Mouse (Mus musculus): Measurements from ENCODE around the gene Cfap43. TPM values are rescaled to one million over a fixed set of nuclear protein-coding genes. Genes with fewer than 3 reads are reported as not detected.
A peak's percentile ranks its signal among the peaks of the same experiment; 100 is the strongest.
"Not testable (repeated sequence)": the region's sequence is repeated elsewhere in the genome, so short reads cannot be mapped to it uniquely, and the experiment has no call there.

Cfap43 gene
- polyA plus RNA-seq, 1 experiment from 2014 or later, result 0.03 TPM

GRCm38 (mm10) chr19:47841234-47841633, 77.9 kb downstream of the Cfap43 start:
- ATAC-seq (ENCODE audit: low read depth); H3K4me2 ChIP-seq; H3K36me3 ChIP-seq; H3K27ac ChIP-seq; DNase-seq; H3K4me1 ChIP-seq (replicated peaks); H3K4me3 ChIP-seq (replicated peaks); H3K9ac ChIP-seq; H3K9me3 ChIP-seq (replicated peaks): not testable (repeated sequence)
- peaks cover 27% of the 10 kb centered on the region for H3K27me3 ChIP-seq
- WGBS (ENCODE audit: insufficient replicate concordance), result 42% methylated on average over 15 of the region's 15 CpGs

GRCm38 (mm10) chr19:47837527-47837901, 81.6 kb downstream of the Cfap43 start:
- Histone ChIP-seq H3K4me3 (replicated peaks) (peak overlapping the region; percentile 46), H3K36me3 (no peaks in the 10 kb centered on the region), H3K4me2 (peak overlapping the region; percentile 67), H3K9me3 (replicated peaks) (no peaks in the 10 kb centered on the region), H3K27ac (no peak overlapping the region), H3K27me3 (peaks cover 34% of the 10 kb centered on the region), H3K9ac (no peak overlapping the region), H3K4me1 (replicated peaks) (peaks cover 5% of the 10 kb centered on the region; the same call in 1 of the 2 replicates)
- 4% methylated on average over 6 of the region's 6 CpGs for WGBS (ENCODE audit: insufficient replicate concordance)
- ATAC-seq (ENCODE audit: low read depth) (no peak), DNase-seq (no peak)

- DNase-seq, result peak; percentile 20
These were observed 82.2 kb downstream of the Cfap43 start for GRCm38 (mm10) chr19:47836701-47837526.

GRCm38 (mm10) chr19:47835776-47836175, 83.3 kb downstream of the Cfap43 start:
- no peak overlapping the region for H3K27ac ChIP-seq

More at GRCm38 (mm10) chr19:47836701-47837526, 82.2 kb downstream of the Cfap43 start:
- no peaks in the 10 kb centered on the region for H3K9me3 ChIP-seq (replicated peaks)
- peak overlapping the region; percentile 46 for H3K4me3 ChIP-seq (replicated peaks)
- peaks cover 34% of the 10 kb centered on the region for H3K27me3 ChIP-seq
- H3K4me2 ChIP-seq, result peak overlapping the region; percentile 67
- H3K27ac ChIP-seq, result no peak overlapping the region
- H3K9ac ChIP-seq, result no peak overlapping the region
- peaks cover 5% of the 10 kb centered on the region; the same call in 1 of the 2 replicates for H3K4me1 ChIP-seq (replicated peaks)
- 4% methylated on average over 49 of the region's 49 CpGs for WGBS (ENCODE audit: insufficient replicate concordance)
- ATAC-seq (ENCODE audit: low read depth), result peak; percentile 71
- no peaks in the 10 kb centered on the region for H3K36me3 ChIP-seq

GRCm38 (mm10) chr19:47834614-47835013, 84.5 kb downstream of the Cfap43 start:
- Histone ChIP-seq H3K27ac (no peak overlapping the region), H3K36me3 (no peaks in the 10 kb centered on the region), H3K4me3 (replicated peaks) (no peak overlapping the region), H3K9me3 (replicated peaks) (no peaks in the 10 kb centered on the region), H3K4me1 (replicated peaks) (peaks cover 5% of the 10 kb centered on the region; the same call in 1 of the 2 replicates), H3K27me3 (peaks cover 34% of the 10 kb centered on the region), H3K9ac (no peak overlapping the region), H3K4me2 (no peak overlapping the region)
- ATAC-seq (ENCODE audit: low read depth), result no peak
- DNase-seq, result no peak
- 64% methylated on average over 5 of the region's 5 CpGs for WGBS (ENCODE audit: insufficient replicate concordance)

More at GRCm38 (mm10) chr19:47835776-47836175, 83.3 kb downstream of the Cfap43 start:
- 69% methylated on average over 7 of the region's 7 CpGs for WGBS (ENCODE audit: insufficient replicate concordance)
- Histone ChIP-seq H3K27me3 (peaks cover 34% of the 10 kb centered on the region), H3K36me3 (no peaks in the 10 kb centered on the region), H3K9me3 (replicated peaks) (no peaks in the 10 kb centered on the region), H3K9ac (no peak overlapping the region), H3K4me1 (replicated peaks) (peaks cover 5% of the 10 kb centered on the region; the same call in 1 of the 2 replicates), H3K4me2 (no peak overlapping the region), H3K4me3 (replicated peaks) (no peak overlapping the region)
- DNase-seq (no peak), ATAC-seq (ENCODE audit: low read depth) (no peak)

GRCm38 (mm10) chr19:47832316-47832715, 86.8 kb downstream of the Cfap43 start:
- peaks cover 5% of the 10 kb centered on the region; the same call in 1 of the 2 replicates for H3K4me1 ChIP-seq (replicated peaks)
- 74% methylated on average over 16 of the region's 16 CpGs for WGBS (ENCODE audit: insufficient replicate concordance)
- H3K9me3 ChIP-seq (replicated peaks), result no peaks in the 10 kb centered on the region
- ATAC-seq (ENCODE audit: low read depth) (no peak), DNase-seq (no peak)
- H3K36me3 ChIP-seq, result no peaks in the 10 kb centered on the region
- no peak overlapping the region for H3K9ac ChIP-seq
- H3K4me3 ChIP-seq (replicated peaks), result no peak overlapping the region
- H3K27me3 ChIP-seq, result peaks cover 17% of the 10 kb centered on the region
- no peak overlapping the region for H3K27ac ChIP-seq
- no peak overlapping the region for H3K4me2 ChIP-seq

GRCm38 (mm10) chr19:47831111-47831510, 88.0 kb downstream of the Cfap43 start:
- DNase-seq, result no peak
- 77% methylated on average over 8 of the region's 8 CpGs for WGBS (ENCODE audit: insufficient replicate concordance)

GRCm38 (mm10) chr19:47829913-47830450, 89.1 kb downstream of the Cfap43 start:
- no peak overlapping the region for H3K4me3 ChIP-seq (replicated peaks)
- 69% methylated on average over 14 of the region's 14 CpGs for WGBS (ENCODE audit: insufficient replicate concordance)
- H3K36me3 ChIP-seq, result no peaks in the 10 kb centered on the region
- ATAC-seq (ENCODE audit: low read depth) (no peak), DNase-seq (no peak)
- no peaks in the 10 kb centered on the region for H3K4me1 ChIP-seq (replicated peaks)
- H3K27ac ChIP-seq, result no peak overlapping the region
- no peaks in the 10 kb centered on the region for H3K27me3 ChIP-seq
- H3K9me3 ChIP-seq (replicated peaks), result no peaks in the 10 kb centered on the region
- no peak overlapping the region for H3K9ac ChIP-seq
- no peak overlapping the region for H3K4me2 ChIP-seq

More at GRCm38 (mm10) chr19:47831111-47831510, 88.0 kb downstream of the Cfap43 start:
- no peak overlapping the region for H3K9ac ChIP-seq
- H3K27me3 ChIP-seq, result peaks cover 5% of the 10 kb centered on the region; the same call in 1 of the 2 replicates
- no peaks in the 10 kb centered on the region for H3K4me1 ChIP-seq (replicated peaks)
- ATAC-seq (ENCODE audit: low read depth), result no peak
- H3K36me3 ChIP-seq, result no peaks in the 10 kb centered on the region
- no peak overlapping the region for H3K27ac ChIP-seq
- no peaks in the 10 kb centered on the region for H3K9me3 ChIP-seq (replicated peaks)
- H3K4me3 ChIP-seq (replicated peaks), result no peak overlapping the region
- H3K4me2 ChIP-seq, result no peak overlapping the region

- Histone ChIP-seq H3K4me1 (replicated peaks) (no peaks in the 10 kb centered on the region), H3K9me3 (replicated peaks) (no peaks in the 10 kb centered on the region), H3K4me2 (no peak overlapping the region), H3K4me3 (replicated peaks) (no peak overlapping the region), H3K36me3 (no peaks in the 10 kb centered on the region), H3K27ac (no peak overlapping the region), H3K9ac (no peak overlapping the region), H3K27me3 (peaks cover 11% of the 10 kb centered on the region)
- WGBS (ENCODE audit: insufficient replicate concordance), result 70% methylated on average over 5 of the region's 5 CpGs
- DNase-seq (no peak), ATAC-seq (ENCODE audit: low read depth) (no peak)
These were observed 95.1 kb downstream of the Cfap43 start for GRCm38 (mm10) chr19:47824026-47824425.

- H3K27ac ChIP-seq, result no peak overlapping the region
- no peak for DNase-seq
- H3K36me3 ChIP-seq, result no peaks in the 10 kb centered on the region
- H3K27me3 ChIP-seq, result peaks cover 11% of the 10 kb centered on the region
- H3K9me3 ChIP-seq (replicated peaks), result no peaks in the 10 kb centered on the region
- no peak for ATAC-seq (ENCODE audit: low read depth)
- no peak overlapping the region for H3K4me3 ChIP-seq (replicated peaks)
- H3K9ac ChIP-seq, result no peak overlapping the region
- WGBS (ENCODE audit: insufficient replicate concordance), result 16% methylated on average over 8 of the region's 8 CpGs
- no peak overlapping the region for H3K4me2 ChIP-seq
- H3K4me1 ChIP-seq (replicated peaks), result no peaks in the 10 kb centered on the region
These were observed 96.8 kb downstream of the Cfap43 start for GRCm38 (mm10) chr19:47822143-47822796.

GRCm38 (mm10) chr19:47821494-47821872, 97.6 kb downstream of the Cfap43 start:
- WGBS (ENCODE audit: insufficient replicate concordance), result 21% methylated on average over 7 of the region's 7 CpGs
- H3K4me1 ChIP-seq (replicated peaks), result no peaks in the 10 kb centered on the region
- H3K9ac ChIP-seq, result no peak overlapping the region
- peaks cover 11% of the 10 kb centered on the region for H3K27me3 ChIP-seq
- no peak overlapping the region for H3K27ac ChIP-seq
- no peak for DNase-seq
- no peaks in the 10 kb centered on the region for H3K9me3 ChIP-seq (replicated peaks)
- no peak for ATAC-seq (ENCODE audit: low read depth)
- H3K36me3 ChIP-seq, result no peaks in the 10 kb centered on the region
- no peak overlapping the region for H3K4me2 ChIP-seq
- no peak overlapping the region for H3K4me3 ChIP-seq (replicated peaks)

Measured in liver, embryonic 13.5 days (tissue).